Mouse (Mus musculus) lung, adult 2 months (tissue): ENCODE measurements at regions not wholly inside any gene's neighbourhood (a gene's known extent, or its start where the extent isn't known, plus 50 kb on each side); places are given as distances from the start of the nearest gene placed in this dataset.

Source experiments
- CTCF ChIP-seq: fragments of 200-500 bp; IDR thresholded peaks from 2 replicates; pipeline ENCODE4 v1.5.1; 2011; ENCODE audit warnings: mild to moderate bottlenecking, low read length, control low read depth; ENCODE audit not compliant: insufficient read depth
- POLR2A ChIP-seq: fragments of 200-500 bp; IDR thresholded peaks from 2 replicates; pipeline ENCODE4 v1.6.1; 2011; ENCODE audit warnings: low read depth, mild to moderate bottlenecking, control low read depth, low read length, borderline replicate concordance; ENCODE audit errors: extremely low read depth

- TF ChIP-seq POLR2A (no peak), CTCF (no peak)
Measured at GRCm38 (mm10) chr13:60347881-60348280, 170.7 kb upstream of the Gas1 start.
